In the genomic region with DNA sequence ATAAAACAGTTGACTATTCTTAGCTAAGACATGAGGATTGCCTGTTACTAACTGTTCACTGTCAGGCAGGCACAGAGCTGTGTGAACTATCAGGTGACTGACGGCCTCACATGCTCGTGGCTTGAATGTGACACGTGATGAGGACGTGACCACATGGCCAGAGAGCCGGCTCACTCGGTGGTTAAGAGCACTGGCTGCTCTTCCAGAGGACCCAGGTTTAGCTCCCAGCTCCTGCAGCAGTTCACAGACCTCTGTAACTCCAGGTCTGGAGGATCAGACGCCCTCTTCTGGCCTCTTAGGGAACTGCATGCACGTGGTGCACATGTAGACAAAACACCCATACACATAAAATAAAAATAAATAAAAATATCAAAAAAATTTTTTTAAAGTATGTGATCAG, we compare ENCODE assay signal across 13 mouse cellular contexts. TPM values are rescaled to one million over a fixed set of nuclear protein-coding genes. Genes with fewer than 3 reads are reported as not detected.
DNase-seq lines count a peak whose midpoint lies in the region; ATAC-seq and TF ChIP-seq lines count a peak whose summit lies in the region.
"Had no signal": no experiment of that assay in that cellular context is flagged by ENCODE, and none has a peak within 500 bp of the region (broad histone marks: within the 10 kb centered on the region; RNA-seq: fewer than 3 reads in every experiment).

No protein-coding gene starts in this region.

- ATAC-seq in erythroid progenitor cell, adult 5-6 weeks (replicated peaks; ENCODE audit: low FRiP score, poor library complexity, severe bottlenecking): no peak

- peak; percentile 49 for TF ChIP-seq CTCF in left cerebral cortex, adult 2 months (IDR thresholded peaks at IDR 0.05)
- no peak for TF ChIP-seq CTCF in C2C12 (IDR thresholded peaks at IDR 0.05; ENCODE audit: control insufficient read depth, insufficient read depth, insufficient read length)

- no peak for TF ChIP-seq POLR2A in myocyte (IDR thresholded peaks at IDR 0.05; ENCODE audit: insufficient read length, low read depth)

- intact Hi-C loops in left cerebral cortex, adult 2 months (cut with DNase I): no loop called here
- intact Hi-C loops in left cerebral cortex, postnatal 14 days (cut with DNase I): no loop called here

- no peak for DNase-seq in left cerebral cortex, adult 2 months (ENCODE audit: extremely low spot score in 1 of 2, low spot score in 2 of 2)
- DNase-seq in left cerebral cortex, postnatal 14 days (ENCODE audit: low spot score in 2 of 2): no peak
- peak; percentile 52 for DNase-seq in 416B (ENCODE audit: low read depth)
- no peak for DNase-seq in adrenal gland, postnatal 4 days (ENCODE audit: low spot score in 2 of 2)
- DNase-seq: adrenal gland, postnatal 10 days; cerebellum, adult 9-11 months; kidney, postnatal 14 days had no signal

- H3ac ChIP-seq in C2C12 (ENCODE audit: control insufficient read depth, insufficient read length, low read depth) (no peak overlapping the region), myocyte (ENCODE audit: control insufficient read depth, insufficient read length) (no peak overlapping the region)

- H3K36me3 ChIP-seq in C2C12 (ENCODE audit: control insufficient read depth, insufficient read depth) (peaks cover 56% of the 10 kb centered on the region), myocyte (ENCODE audit: control insufficient read depth, insufficient read depth) (peaks cover 25% of the 10 kb centered on the region)

- no peaks in the 10 kb centered on the region for H3K79me3 ChIP-seq in C2C12 (ENCODE audit: low read depth)

- H3K27me3 ChIP-seq in C2C12 (ENCODE audit: control insufficient read depth, insufficient read depth, insufficient read length) (no peaks in the 10 kb centered on the region), myocyte (ENCODE audit: control insufficient read depth, insufficient read depth, insufficient read length) (no peaks in the 10 kb centered on the region)
- H3K27me3 ChIP-seq: embryonic facial prominence, embryonic 13.5 days; neural tube, embryonic 13.5 days had no signal

- no peak overlapping the region for H3K4me2 ChIP-seq in myocyte (ENCODE audit: low read depth)
- H3K4me2 ChIP-seq: embryonic facial prominence, embryonic 13.5 days; neural tube, embryonic 13.5 days had no signal

- H3K79me2 ChIP-seq in C2C12 (ENCODE audit: control insufficient read depth, insufficient read depth): no peaks in the 10 kb centered on the region
- H3K79me2 ChIP-seq in myocyte (ENCODE audit: control insufficient read depth, insufficient read depth): no peaks in the 10 kb centered on the region

- no peak overlapping the region for H3K4me3 ChIP-seq in left cerebral cortex, adult 2 months
- H3K4me3 ChIP-seq in C2C12 (ENCODE audit: insufficient read depth, poor library complexity, severe bottlenecking) (no peak overlapping the region), myocyte (no peak overlapping the region)
- H3K4me3 ChIP-seq: embryonic facial prominence, embryonic 13.5 days; neural tube, embryonic 13.5 days had no signal

- H3K27ac ChIP-seq in left cerebral cortex, adult 2 months: no peak overlapping the region
- H3K27ac ChIP-seq: embryonic facial prominence, embryonic 13.5 days; neural tube, embryonic 13.5 days had no signal

TF ChIP-seq in C2C12, 6 proteins besides CTCF, POLR2A, EP300 and RAD21:
- TF ChIP-seq USF1 (IDR thresholded peaks at IDR 0.05; ENCODE audit: low read depth) (peak; percentile 63), MYOG (IDR thresholded peaks at IDR 0.05; ENCODE audit: control insufficient read depth, extremely low read depth, insufficient read length) (no peak), MAX (IDR thresholded peaks at IDR 0.05) (peak; percentile 27), MYOD1 (IDR thresholded peaks at IDR 0.05; ENCODE audit: control insufficient read depth, insufficient read length, low read depth) (peak; percentile 76), FOSL1 (IDR thresholded peaks at IDR 0.05; ENCODE audit: insufficient read depth, low read length, poor library complexity, severe bottlenecking) (no peak), CEBPB (IDR thresholded peaks at IDR 0.05; ENCODE audit: low read depth) (no peak)
TF ChIP-seq in C2C12: peak in this region for 3.

TF ChIP-seq in myocyte, 11 proteins besides CTCF, POLR2A, EP300 and RAD21:
- no peak for TF ChIP-seq E2F4 (IDR thresholded peaks at IDR 0.05; ENCODE audit: insufficient read depth)
- TF ChIP-seq MYOG (IDR thresholded peaks at IDR 0.05; ENCODE audit: control insufficient read depth in 1 of 3, insufficient read depth in 1 of 3, insufficient read length in 2 of 3, low read depth in 2 of 3): peak in 2 of 3 experiments; percentile 3 to 27
- TF ChIP-seq TCF12 (IDR thresholded peaks at IDR 0.05; ENCODE audit: insufficient read depth, poor library complexity, severe bottlenecking): no peak
- peak; percentile 10 for TF ChIP-seq USF1 (IDR thresholded peaks at IDR 0.05; ENCODE audit: low read depth)
- no peak for TF ChIP-seq SRF (IDR thresholded peaks at IDR 0.05; ENCODE audit: control insufficient read depth, insufficient read length, low read depth)
- no peak for TF ChIP-seq REST (IDR thresholded peaks at IDR 0.05; ENCODE audit: insufficient read depth, insufficient read length)
- no peak for TF ChIP-seq CEBPB (IDR thresholded peaks at IDR 0.05; ENCODE audit: insufficient read depth, poor library complexity, severe bottlenecking)
- peak in 2 of 3 experiments; percentile 69 to 75 for TF ChIP-seq MYOD1 (IDR thresholded peaks at IDR 0.05; ENCODE audit: control insufficient read depth in 1 of 3, insufficient read length in 2 of 3, low read depth in 2 of 3)
- TF ChIP-seq POLR2AphosphoS2 (IDR thresholded peaks at IDR 0.05; ENCODE audit: insufficient read length, low read depth): no peak
- no peak for TF ChIP-seq TCF3 (IDR thresholded peaks at IDR 0.05; ENCODE audit: insufficient read length, low read depth)
- no peak for TF ChIP-seq MAX (IDR thresholded peaks at IDR 0.05; ENCODE audit: low read depth)

RNA-seq across cellular contexts. Expression of gene Cldn22, which starts 25.6 kb away (rescaled TPM):
- total RNA-seq in left cerebral cortex, adult 2 months (2021): under 1 TPM in 1 of 2 experiments, not detected in 1; 0.58 TPM
- total RNA-seq in left cerebral cortex, postnatal 14 days (2021): 1 to 10 TPM in 1 of 2 experiments, not detected in 1; 1.0 TPM
- not detected for polyA plus RNA-seq in C2C12 (2012; fragmentation: generic; extraction: Trizol)
- not detected for polyA plus RNA-seq in myocyte (2012; fragmentation: generic; extraction: Trizol)
- not detected for total RNA-seq in adrenal gland, postnatal 4 days (2021)
- total RNA-seq in erythroid progenitor cell, adult 5-6 weeks (2015; ENCODE audit: low replicate concordance): not detected in 2 replicates
- not detected in 2 replicates for total RNA-seq in erythroid progenitor cell, adult 5-6 weeks (2017; ENCODE audit: low replicate concordance)
- polyA plus RNA-seq: embryonic facial prominence, embryonic 13.5 days; heart, embryonic 16.5 days; neural tube, embryonic 13.5 days had no signal

RNA-seq across cellular contexts. Expression of gene Cldn24, which starts 27.9 kb away (rescaled TPM):
- not detected for total RNA-seq in left cerebral cortex, adult 2 months (2021)
- total RNA-seq in left cerebral cortex, postnatal 14 days (2021): not detected
- not detected for polyA plus RNA-seq in C2C12 (2012; fragmentation: generic; extraction: Trizol)
- polyA plus RNA-seq in myocyte (2012; fragmentation: generic; extraction: Trizol): not detected
- total RNA-seq in adrenal gland, postnatal 4 days (2021): not detected
- total RNA-seq in erythroid progenitor cell, adult 5-6 weeks (2015; ENCODE audit: low replicate concordance): not detected in 2 replicates
- not detected in 2 replicates for total RNA-seq in erythroid progenitor cell, adult 5-6 weeks (2017; ENCODE audit: low replicate concordance)
- total RNA-seq: adrenal gland, postnatal 10 days had no signal
- polyA plus RNA-seq: embryonic facial prominence, embryonic 13.5 days; heart, embryonic 16.5 days; neural tube, embryonic 13.5 days had no signal
